Mouse (Mus musculus) ovary, adult 10 weeks (tissue): ENCODE results near the gene Usp2. TPM values are rescaled to one million over a fixed set of nuclear protein-coding genes. Genes with fewer than 3 reads are reported as not detected.

Source experiments
- polyA plus RNA-seq: library from polyadenylated mRNA; stranded (reverse); fragments of 350-450 nt; fragmentation: Illumina TruSeq; extraction: RNeasy Lipid Tissue Mini Kit (QIAGEN cat#74804); gene quantifications from one replicate; pipeline ENCODE4 v1.2.3, GENCODE M21; 2014

Gene Usp2
- polyA plus RNA-seq, result 3.1 TPM

DNA sequence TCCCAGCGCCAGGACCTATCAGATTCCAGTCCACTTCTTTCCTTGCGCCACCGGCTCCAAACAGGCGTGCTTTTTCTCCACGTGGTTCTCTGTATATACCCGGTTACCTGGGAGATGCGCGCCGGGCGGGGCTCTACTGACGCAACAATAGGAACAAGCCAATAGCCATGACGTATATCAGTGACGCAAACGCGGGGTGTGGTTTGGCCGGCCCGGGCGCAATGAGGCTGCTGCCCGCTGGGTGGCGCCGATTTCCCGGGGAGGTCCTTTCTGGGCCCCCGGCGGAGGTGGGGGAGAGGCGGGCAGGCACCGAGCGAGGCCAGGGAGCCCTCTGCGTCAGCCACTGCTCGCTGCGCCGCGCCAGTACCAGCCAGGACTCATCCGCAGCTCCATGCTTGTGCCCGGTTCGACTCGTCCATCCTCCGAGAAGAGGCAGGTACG is at the start of gene Usp2:
Gene Usp2, plus strand, starts transcription at position 237 of the 441 bp plus-strand sequence.

DNA sequence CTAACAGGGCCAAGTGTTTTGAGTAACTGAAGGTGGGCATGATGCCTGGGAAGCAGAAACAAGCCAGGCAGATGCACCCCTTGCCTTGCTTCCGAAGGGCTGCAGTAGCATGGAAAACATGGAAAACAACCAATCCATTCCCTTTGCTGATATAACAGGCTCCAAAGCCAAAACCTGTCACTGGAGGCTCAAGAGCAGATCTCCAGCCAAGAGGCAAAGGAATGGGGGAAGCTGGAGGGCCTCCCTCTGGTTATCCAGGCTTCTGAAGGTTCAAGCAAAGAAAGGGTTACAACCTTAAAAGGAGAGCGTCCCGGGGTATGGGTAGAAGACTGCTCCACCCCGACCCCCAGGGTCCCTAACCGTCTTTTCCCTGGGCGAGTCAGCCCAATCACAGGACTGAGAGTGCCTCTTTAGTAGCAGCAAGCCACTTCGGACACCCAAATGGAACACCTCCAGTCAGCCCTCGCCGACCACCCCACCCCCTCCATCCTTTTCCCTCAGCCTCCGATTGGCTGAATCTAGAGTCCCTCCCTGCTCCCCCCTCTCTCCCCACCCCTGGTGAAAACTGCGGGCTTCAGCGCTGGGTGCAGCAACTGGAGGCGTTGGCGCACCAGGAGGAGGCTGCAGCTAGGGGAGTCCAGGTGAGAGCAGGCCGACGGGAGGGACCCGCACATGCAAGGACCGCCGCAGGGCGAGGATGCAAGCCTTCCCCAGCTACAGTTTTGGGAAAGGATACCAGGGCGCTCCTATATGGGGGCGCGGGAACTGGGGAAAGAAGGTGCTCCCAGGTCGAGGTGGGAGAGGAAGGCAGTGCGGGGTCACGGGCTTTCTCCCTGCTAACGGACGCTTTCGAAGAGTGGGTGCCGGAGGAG is 23.7 kb upstream of the Usp2 start, which contains the start of gene Thy1:
Gene Thy1, plus strand, starts transcription at position 549 of the 872 bp plus-strand sequence.

DNA sequence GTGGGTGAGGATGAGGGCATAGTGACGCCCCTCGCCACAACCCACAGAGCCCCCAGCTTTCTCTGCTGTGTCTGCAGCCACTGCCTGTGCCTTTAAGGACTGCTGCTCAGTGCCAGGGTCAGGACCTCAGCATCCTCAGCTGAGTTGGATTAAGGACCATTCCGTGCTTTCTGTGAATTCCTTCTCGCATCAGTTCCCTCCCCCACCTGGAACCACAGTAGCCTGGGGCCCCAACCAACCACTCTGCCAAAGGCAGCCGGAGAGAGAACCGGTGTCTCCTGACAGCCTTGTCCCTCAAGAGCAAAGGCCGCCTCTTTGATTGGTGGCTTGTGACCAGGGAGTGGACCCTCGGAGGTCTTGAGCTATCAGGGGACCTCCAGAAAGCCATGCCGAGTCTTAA is 34.7 kb downstream of the Usp2 start, which contains the start of gene Mfrp:
Gene Mfrp, plus strand, starts transcription at position 240 of the 400 bp plus-strand sequence.

DNA sequence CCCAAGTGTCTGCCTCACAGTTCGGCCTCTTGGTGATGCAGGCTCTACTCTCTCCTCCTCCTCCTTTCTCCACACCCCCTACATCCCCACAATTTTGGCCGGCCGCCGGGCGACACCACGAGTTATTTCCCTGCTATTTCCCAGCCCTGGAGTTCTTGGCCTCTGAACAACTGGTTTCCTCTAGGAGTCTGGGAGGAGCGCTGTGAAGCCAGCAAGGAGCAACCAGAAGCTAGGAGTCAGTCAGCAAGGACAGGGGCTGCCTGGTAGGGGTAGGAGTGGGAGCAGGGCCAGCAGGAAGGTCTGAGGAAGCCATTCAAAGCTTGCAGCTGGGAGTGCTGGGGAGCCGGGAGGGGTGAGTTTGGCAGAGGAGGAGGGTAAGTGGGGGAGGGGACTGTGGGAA is 40.3 kb downstream of the Usp2 start, which contains the start of gene C1qtnf5:
Gene C1qtnf5, plus strand, starts transcription at position 136 of the 400 bp plus-strand sequence.

DNA sequence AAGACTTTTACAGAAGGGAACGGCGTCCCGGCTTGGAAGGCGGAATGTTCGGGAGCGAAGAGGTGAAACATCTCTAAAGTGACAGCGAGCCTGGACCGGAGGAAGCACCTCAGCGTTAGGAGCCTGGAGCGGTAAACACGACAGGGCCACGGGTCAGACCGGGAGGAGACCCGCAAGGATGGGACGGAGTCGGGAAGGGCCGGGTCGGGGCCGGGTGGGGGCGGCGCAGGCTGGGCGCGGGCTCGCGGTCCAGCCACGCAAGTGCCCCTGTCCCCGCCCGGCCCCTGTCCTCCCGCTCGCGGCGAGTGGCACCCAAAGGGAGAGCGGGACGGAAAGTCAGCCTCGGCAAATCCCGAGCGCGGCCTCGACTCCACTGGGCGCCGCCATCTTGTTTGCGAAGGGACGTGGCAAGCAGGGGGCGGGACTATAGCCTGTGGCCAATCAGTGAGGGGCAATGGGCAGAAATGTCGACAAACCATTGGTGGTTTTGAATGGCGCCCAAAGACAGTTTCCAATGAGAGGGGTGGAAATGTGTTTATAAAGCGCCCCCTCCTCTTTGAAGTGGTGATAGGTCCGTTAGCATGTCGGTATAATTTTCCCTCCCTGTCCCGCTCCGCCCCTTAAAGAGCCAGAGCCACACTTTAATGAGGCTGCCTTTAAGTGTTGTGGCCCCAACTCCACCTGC is 46.4 kb downstream of the Usp2 start, which contains the start of the genes Gm49380 and Rnf26:
Gene Gm49380, minus strand, starts transcription at position 396 of the 685 bp plus-strand sequence.
Gene Rnf26, minus strand, starts transcription at position 413 of the 685 bp plus-strand sequence.

DNA sequence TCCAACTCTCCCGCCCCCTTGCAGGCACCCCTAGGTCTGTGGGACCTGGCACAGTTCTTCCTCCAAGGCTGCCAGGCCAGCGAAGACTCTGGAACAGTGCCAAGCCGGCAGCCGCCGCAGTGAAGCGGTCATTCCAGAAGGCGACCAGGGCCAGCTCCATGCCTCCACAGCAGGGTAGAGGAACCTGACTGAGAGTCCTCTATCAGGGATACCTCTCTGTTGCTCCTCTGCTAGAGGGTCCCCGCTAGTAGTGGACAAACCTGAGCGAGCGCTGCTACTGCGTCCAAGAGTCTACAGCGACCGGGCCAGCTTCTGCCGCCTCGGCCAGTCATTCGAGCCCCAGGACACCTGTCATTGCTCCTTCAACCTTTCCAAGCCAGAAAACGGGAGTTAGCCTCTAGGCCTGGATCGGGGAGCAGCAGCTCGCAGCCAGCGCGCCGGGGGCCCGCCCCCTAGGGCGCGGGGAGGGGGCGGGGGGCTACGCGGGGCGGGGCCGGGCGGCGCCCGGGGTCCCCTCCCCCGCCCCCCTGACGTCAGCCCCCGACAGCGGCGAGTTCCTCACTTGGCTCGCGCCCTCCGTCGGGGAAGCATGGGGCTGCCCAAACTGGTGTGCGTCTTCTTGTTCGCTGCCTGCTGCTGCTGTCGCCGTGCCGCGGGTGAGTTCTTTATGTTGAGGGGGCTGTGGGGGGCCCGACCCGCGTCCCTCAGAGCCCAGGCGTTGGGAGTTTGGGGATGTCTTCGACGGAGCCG is 67.5 kb downstream of the Usp2 start, which contains the start of gene Mcam:
Gene Mcam, plus strand, starts transcription at position 369 of the 750 bp plus-strand sequence.

Other genes with a start within 250 kb of the Usp2 start
- 1.9 TPM for gene Thy1, start 23.6 kb upstream of the Usp2 start, polyA plus RNA-seq
- not detected for gene Mfrp, start 34.7 kb downstream of the Usp2 start, polyA plus RNA-seq
- not detected for gene C1qtnf5, start 40.2 kb downstream of the Usp2 start, polyA plus RNA-seq
- 0.43 TPM for gene Gm49380, start 46.5 kb downstream of the Usp2 start, polyA plus RNA-seq
- 1.1 TPM for gene Rnf26, start 46.5 kb downstream of the Usp2 start, polyA plus RNA-seq
- gene Mcam, start 67.4 kb downstream of the Usp2 start, polyA plus RNA-seq, result 23.9 TPM
- gene Cbl, start 167.0 kb downstream of the Usp2 start, polyA plus RNA-seq, result 36.8 TPM
- 4.9 TPM for gene Ccdc153, start 173.7 kb downstream of the Usp2 start, polyA plus RNA-seq
- gene Pdzd3, start 184.4 kb downstream of the Usp2 start, polyA plus RNA-seq, result not detected
- gene Nlrx1, start 201.6 kb downstream of the Usp2 start, polyA plus RNA-seq, result not detected
- gene Abcg4, start 221.6 kb downstream of the Usp2 start, polyA plus RNA-seq, result 0.14 TPM
- gene Hinfp, start 238.7 kb downstream of the Usp2 start, polyA plus RNA-seq, result 15.0 TPM